Mouse (Mus musculus): Measurements from ENCODE around the gene Tomm20.

- no peak for TF ChIP-seq POLR2A (IDR thresholded peaks at IDR 0.05; ENCODE audit: low read depth, low read length)
- no peak for TF ChIP-seq CTCF (IDR thresholded peaks at IDR 0.05; ENCODE audit: extremely low read depth, insufficient read length, insufficient replicate concordance, low read depth, low read length)
Observed at GRCm38 (mm10) chr8:126883752-126884151, 61.9 kb downstream of the Tomm20 start.
